Mouse (Mus musculus) kidney, postnatal 14 days (tissue): ENCODE data around the gene Socs4.
A peak's percentile ranks its signal among the peaks of the same experiment; 100 is the strongest.

Experiments
- DNase-seq: peaks from one replicate; pipeline ENCODE4 v3.0.0; 2022; ENCODE audit warnings: mixed read lengths

Gene Socs4

GRCm38 (mm10) chr14:47276637-47277393 is at the start of gene Socs4, which contains the start of gene Wdhd1:
TSS of gene Socs4 (plus strand) at chr14:47276931.
TSS of gene Wdhd1 (minus strand) at chr14:47276857.
- DNase-seq = peak; percentile 97

GRCm38 (mm10) chr14:47229796-47230376 is 46.8 kb upstream of the Socs4 start:
- DNase-seq = no peak

- DNase-seq = no peak
These were observed 43.1 kb upstream of the Socs4 start for GRCm38 (mm10) chr14:47233602-47234001.

- no peak for DNase-seq
These were observed 42.7 kb upstream of the Socs4 start for GRCm38 (mm10) chr14:47234032-47234431.

GRCm38 (mm10) chr14:47234526-47235250 is 42.0 kb upstream of the Socs4 start:
- DNase-seq = no peak

- DNase-seq = no peak
These were observed 40.2 kb upstream of the Socs4 start for GRCm38 (mm10) chr14:47236491-47236890.

GRCm38 (mm10) chr14:47237286-47237685 is 39.4 kb upstream of the Socs4 start:
- no peak for DNase-seq

GRCm38 (mm10) chr14:47240600-47240999 is 36.1 kb upstream of the Socs4 start:
- no peak for DNase-seq

- DNase-seq = no peak
These were observed 35.7 kb upstream of the Socs4 start for GRCm38 (mm10) chr14:47241046-47241445.

- DNase-seq = no peak
These were observed 34.0 kb upstream of the Socs4 start for GRCm38 (mm10) chr14:47242753-47243152.

- DNase-seq = no peak
These were observed 26.9 kb upstream of the Socs4 start for GRCm38 (mm10) chr14:47249839-47250238.

- no peak for DNase-seq
These were observed 11.9 kb upstream of the Socs4 start for GRCm38 (mm10) chr14:47264866-47265265.

GRCm38 (mm10) chr14:47265829-47266228 is 10.9 kb upstream of the Socs4 start:
- DNase-seq = no peak

GRCm38 (mm10) chr14:47269056-47269455 is 7.7 kb upstream of the Socs4 start:
- DNase-seq = no peak

GRCm38 (mm10) chr14:47269706-47270105 is 7.0 kb upstream of the Socs4 start:
- DNase-seq = no peak

- DNase-seq = no peak
These were observed 3.0 kb upstream of the Socs4 start for GRCm38 (mm10) chr14:47273751-47274150.

- no peak for DNase-seq
These were observed 1.3 kb upstream of the Socs4 start for GRCm38 (mm10) chr14:47275417-47275816.

GRCm38 (mm10) chr14:47276036-47276603 is 611 bp upstream of the Socs4 start:
- peak; percentile 9 for DNase-seq

- no peak for DNase-seq
These were observed 2.3 kb downstream of the Socs4 start for GRCm38 (mm10) chr14:47279058-47279457.

GRCm38 (mm10) chr14:47281535-47281934 is 4.8 kb downstream of the Socs4 start:
- no peak for DNase-seq

GRCm38 (mm10) chr14:47283568-47283967 is 6.8 kb downstream of the Socs4 start:
- peak; percentile 23 for DNase-seq

GRCm38 (mm10) chr14:47285271-47285670 is 8.5 kb downstream of the Socs4 start:
- no peak for DNase-seq

- DNase-seq = no peak
These were observed 9.5 kb downstream of the Socs4 start for GRCm38 (mm10) chr14:47286215-47286614.
